Mouse (Mus musculus): ENCODE measurements around the gene Trnp1.
A peak's percentile ranks its signal among the peaks of the same experiment; 100 is the strongest.

GRCm38 (mm10) chr4:133479458-133480184, 18.7 kb downstream of the Trnp1 start, which contains the start of gene Tent5b:
- TF ChIP-seq CTCF (IDR thresholded peaks at IDR 0.05; ENCODE audit: low read depth, low read length) = peak; percentile 86
- no peak for TF ChIP-seq POLR2A (IDR thresholded peaks at IDR 0.05; ENCODE audit: borderline replicate concordance, low read depth, low read length)
